Mouse (Mus musculus) liver, postnatal 0 days (tissue): ENCODE measurements around the gene Cntn1.

Experiments used
- CTCF ChIP-seq: sonication (generic); IDR thresholded peaks from 2 replicates; pipeline ENCODE4 v1.5.1; 2016; ENCODE audit warnings: antibody characterized with exemption, low read depth
- EP300 ChIP-seq: IDR thresholded peaks from 2 replicates; pipeline ENCODE4 v1.6.1; 2016; ENCODE audit warnings: antibody characterized with exemption, low read depth, mild to moderate bottlenecking

DNA sequence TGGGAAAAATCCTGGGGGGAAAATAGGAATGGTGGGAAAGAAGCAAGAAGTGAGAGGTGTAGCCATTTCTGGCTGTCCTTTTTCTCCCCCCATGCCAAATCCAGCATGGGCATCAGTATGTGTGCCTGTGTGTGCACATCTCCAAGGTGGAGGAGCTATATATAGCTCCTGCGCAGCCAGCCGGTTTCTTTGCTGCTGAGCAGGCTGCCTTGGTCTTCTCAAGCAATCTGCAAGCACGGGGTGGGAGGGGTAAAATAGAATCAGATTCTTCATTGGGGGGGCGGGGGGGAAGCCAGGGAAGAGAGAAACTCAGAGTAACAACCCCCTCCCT, 1.1 kb downstream of the Cntn1 start:
- TF ChIP-seq CTCF (no peak), EP300 (no peak)
